Mouse (Mus musculus) gastrocnemius, postnatal 4 days (tissue): Measurements from ENCODE around the gene Tmem150a. TPM values are rescaled to one million over a fixed set of nuclear protein-coding genes. Genes with fewer than 3 reads are reported as not detected.

Experiments used
- DNase-seq, 2 experiments: peaks; one replicate each; pipeline ENCODE4 v3.0.0; 2021 to 2022; ENCODE audit warnings: low spot score in 2 of 2, mixed read lengths in 2 of 2
- long read RNA-seq, 2 experiments: library from polyadenylated mRNA; stranded (forward); transcript quantifications; one replicate each; pipeline ENCODE4 v2.0.0; 2021
- total RNA-seq, 2 experiments: library from RNA; stranded (reverse); gene quantifications; 2 replicates each; pipeline ENCODE4 v1.2.3; 2021

The Tmem150a gene
- 10 to 100 TPM in 1 of 2 experiments, 1 to 10 TPM in 1; 9.4 to 10.2 TPM for total RNA-seq
- long read RNA-seq, experiment 1, transcript Tmem150a-201 (8 exons, 1,546 nt) = major isoform, 6 of 11 reads
- long read RNA-seq, experiment 1, partial matches to known transcripts = 2 of 11 reads
- long read RNA-seq, experiment 1, other reads (novel, unspliced or antisense) = 3 of 11 reads
- long read RNA-seq, experiment 2, transcript Tmem150a-201 (8 exons, 1,546 nt) = major isoform, 6 of 6 reads
- long read RNA-seq, experiment 2, partial matches to known transcripts = 0 of 6 reads
- long read RNA-seq, experiment 2, other reads (novel, unspliced or antisense) = 0 of 6 reads

GRCm38 (mm10) chr6:72355066-72355911, at the start of gene Tmem150a:
Gene Tmem150a (plus strand): TSS chr6:72355447.
- DNase-seq = peak; percentile 73 to 85

GRCm38 (mm10) chr6:72312198-72312597, 43.0 kb upstream of the Tmem150a start:
- DNase-seq = no peak

- DNase-seq = no peak
These were observed 42.0 kb upstream of the Tmem150a start for GRCm38 (mm10) chr6:72313124-72313867.

GRCm38 (mm10) chr6:72315384-72315783, 39.9 kb upstream of the Tmem150a start:
- no peak for DNase-seq

GRCm38 (mm10) chr6:72316044-72316443, 39.2 kb upstream of the Tmem150a start:
- no peak for DNase-seq

GRCm38 (mm10) chr6:72318440-72318839, 36.8 kb upstream of the Tmem150a start:
- no peak for DNase-seq

- no peak for DNase-seq
These were observed 36.2 kb upstream of the Tmem150a start for GRCm38 (mm10) chr6:72319019-72319418.

- DNase-seq = no peak
These were observed 32.3 kb upstream of the Tmem150a start for GRCm38 (mm10) chr6:72322936-72323335.

GRCm38 (mm10) chr6:72323786-72324508, 31.3 kb upstream of the Tmem150a start:
- no peak for DNase-seq

GRCm38 (mm10) chr6:72326274-72326673, 29.0 kb upstream of the Tmem150a start:
- no peak for DNase-seq

GRCm38 (mm10) chr6:72329019-72329418, 26.2 kb upstream of the Tmem150a start:
- no peak for DNase-seq

- no peak for DNase-seq
These were observed 25.1 kb upstream of the Tmem150a start for GRCm38 (mm10) chr6:72330133-72330532.

- no peak for DNase-seq
These were observed 22.1 kb upstream of the Tmem150a start for GRCm38 (mm10) chr6:72333111-72333510.

- DNase-seq = no peak
These were observed 14.8 kb upstream of the Tmem150a start for GRCm38 (mm10) chr6:72340481-72340880.

- DNase-seq = no peak
These were observed 10.7 kb upstream of the Tmem150a start for GRCm38 (mm10) chr6:72344396-72345073.

- DNase-seq = peak; percentile 81 to 94
These were observed 10.1 kb upstream of the Tmem150a start, which contains the start of gene Usp39 for GRCm38 (mm10) chr6:72345074-72345567. Gene Usp39 (minus strand): TSS chr6:72345184.

GRCm38 (mm10) chr6:72345633-72346032, 9.6 kb upstream of the Tmem150a start:
- DNase-seq = no peak

GRCm38 (mm10) chr6:72346261-72346660, 9.0 kb upstream of the Tmem150a start:
- DNase-seq = no peak

- DNase-seq = peak; percentile 43 to 76
These were observed 7.9 kb upstream of the Tmem150a start, which contains the start of gene 0610030E20Rik for GRCm38 (mm10) chr6:72347166-72347941. Gene 0610030E20Rik (plus strand): TSS chr6:72347317.
